Mouse (Mus musculus) bone marrow macrophage, adult 2 months (primary cell): ENCODE measurements around the gene Zswim9.

Experiments
- CTCF ChIP-seq: IDR thresholded peaks from 2 replicates; pipeline ENCODE4 v1.5.1; 2012; ENCODE audit warnings: low read depth, mild to moderate bottlenecking, low read length, moderate library complexity
- POLR2A ChIP-seq: IDR thresholded peaks from 2 replicates; pipeline ENCODE4 v1.6.1; 2012; ENCODE audit warnings: mild to moderate bottlenecking, low read depth, low read length, borderline replicate concordance

DNA sequence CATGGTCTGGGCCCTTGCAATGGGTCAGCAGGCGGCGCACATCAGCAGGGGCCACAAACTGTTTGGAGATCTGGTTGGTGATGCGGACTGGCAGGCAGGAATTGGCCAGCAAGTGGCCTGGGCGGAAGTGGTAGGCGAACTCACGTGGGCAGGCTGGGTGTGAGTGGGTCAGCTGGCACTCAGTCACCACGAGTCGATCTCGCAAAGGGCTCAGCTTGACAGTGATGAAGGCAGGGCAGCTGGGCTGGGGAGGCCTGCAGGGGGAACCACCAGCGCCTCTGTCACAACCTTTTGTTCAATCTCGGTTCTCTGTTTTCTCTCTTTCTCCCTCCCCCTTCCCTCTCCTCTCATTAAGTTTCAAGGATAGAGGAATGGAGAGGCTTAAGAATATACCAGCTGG, 9.1 kb downstream of the Zswim9 start:
- TF ChIP-seq CTCF (no peak), POLR2A (no peak)
